ENCODE assay signal across 9 mouse cellular contexts in genomic region chr4:114897853-114898252, GRCm38 (mm10). TPM values are rescaled to one million over a fixed set of nuclear protein-coding genes. Genes with fewer than 3 reads are reported as not detected.
DNase-seq lines count a peak whose midpoint lies in the region; ATAC-seq and TF ChIP-seq lines count a peak whose summit lies in the region.
"Had no signal": no experiment of that assay in that cellular context is flagged by ENCODE, and none has a peak within 500 bp of the region (broad histone marks: within the 10 kb centered on the region; RNA-seq: fewer than 3 reads in every experiment).

No protein-coding gene starts in this region.

- 17% methylated on average over 4 of the region's 4 CpGs for WGBS in hindbrain, postnatal 0 days
- WGBS in hindbrain, embryonic 10.5 days: 9% methylated on average over 4 of the region's 4 CpGs

- no peak overlapping the region for H3K4me3 ChIP-seq in hindbrain, postnatal 0 days (ENCODE audit: low read length)
- no peak overlapping the region for H3K4me3 ChIP-seq in hindbrain, embryonic 10.5 days
- H3K4me3 ChIP-seq: liver, embryonic 15.5 days had no signal

- H3K27me3 ChIP-seq in hindbrain, postnatal 0 days (ENCODE audit: insufficient read depth, low read length): peaks cover 45% of the 10 kb centered on the region
- H3K27me3 ChIP-seq in hindbrain, embryonic 10.5 days (ENCODE audit: insufficient read depth, poor library complexity, severe bottlenecking): peaks cover 98% of the 10 kb centered on the region

- no peak for ATAC-seq in hindbrain, postnatal 0 days

- H3K36me3 ChIP-seq in hindbrain, postnatal 0 days (ENCODE audit: insufficient read depth, low read length): no peaks in the 10 kb centered on the region
- no peaks in the 10 kb centered on the region for H3K36me3 ChIP-seq in hindbrain, embryonic 10.5 days
- H3K36me3 ChIP-seq: liver, embryonic 15.5 days had no signal

- H3K4me2 ChIP-seq in hindbrain, postnatal 0 days (ENCODE audit: low read depth, low read length): no peak overlapping the region
- H3K4me2 ChIP-seq: liver, embryonic 15.5 days had no signal

- TF ChIP-seq CTCF in hindbrain, postnatal 0 days (IDR thresholded peaks at IDR 0.05; ENCODE audit: low read depth): peak; percentile 44; the same call in 1 of the 2 replicates

- DNase-seq in hindbrain, postnatal 0 days (ENCODE audit: low spot score): peak; percentile 32
- no peak for DNase-seq in hindbrain, embryonic 10.5 days (ENCODE audit: low spot score)
- DNase-seq in 416B (ENCODE audit: low read depth): peak; percentile 45
- peak; percentile 56 for DNase-seq in NIH3T3 (ENCODE audit: low read depth)
- peak; percentile 64 to 74 for DNase-seq in kidney, postnatal 4 days
- no peak for DNase-seq in spleen, postnatal 4 days (ENCODE audit: low spot score in 2 of 2)
- no peak for DNase-seq in cerebellum, postnatal 25 days
- no peak for DNase-seq in heart, postnatal 25 days (ENCODE audit: low spot score)

- H3K27ac ChIP-seq in hindbrain, postnatal 0 days: no peak overlapping the region
- no peak overlapping the region for H3K27ac ChIP-seq in hindbrain, embryonic 10.5 days
- H3K27ac ChIP-seq: liver, embryonic 15.5 days had no signal

- H3K9me3 ChIP-seq in hindbrain, postnatal 0 days (ENCODE audit: low read length): no peaks in the 10 kb centered on the region
- no peaks in the 10 kb centered on the region for H3K9me3 ChIP-seq in hindbrain, embryonic 10.5 days
- H3K9me3 ChIP-seq: liver, embryonic 15.5 days had no signal

- intact Hi-C loops in heart, postnatal 25 days (cut with DNase I): no loop called here

- H3K4me1 ChIP-seq in hindbrain, postnatal 0 days (ENCODE audit: insufficient read depth, low read length): no peaks in the 10 kb centered on the region
- peaks cover 22% of the 10 kb centered on the region for H3K4me1 ChIP-seq in hindbrain, embryonic 10.5 days (replicated peaks)
- H3K4me1 ChIP-seq: liver, embryonic 15.5 days had no signal

- no peak overlapping the region for H3K9ac ChIP-seq in hindbrain, postnatal 0 days (replicated peaks; ENCODE audit: low read length)
- H3K9ac ChIP-seq: liver, embryonic 15.5 days had no signal

RNA-seq across cellular contexts. Expression of gene Foxd2, which starts 10.8 kb away (rescaled TPM):
- total RNA-seq in hindbrain, postnatal 0 days (2014; rRNA removed): 0.90 and 1.8 TPM in 2 replicates
- 0.16 and 0.30 TPM in 2 replicates for polyA plus RNA-seq in hindbrain, postnatal 0 days (2015; fragmentation: Nextera tagmentation; extraction: Ambion mirVana)
- polyA plus RNA-seq in hindbrain, embryonic 10.5 days (2016; fragmentation: Nextera tagmentation; extraction: Ambion mirVana): 2.2 and 3.1 TPM in 2 replicates
- under 1 TPM; 0.17 to 0.44 TPM for total RNA-seq in heart, postnatal 25 days (2021)
- polyA plus RNA-seq: liver, embryonic 15.5 days had no signal

RNA-seq across cellular contexts. Expression of gene Foxe3, which starts 28.0 kb away (rescaled TPM):
- total RNA-seq in hindbrain, postnatal 0 days (2014; rRNA removed): not detected in 2 replicates
- polyA plus RNA-seq in hindbrain, postnatal 0 days (2015; fragmentation: Nextera tagmentation; extraction: Ambion mirVana): not detected in 2 replicates
- 0.18 and 0.51 TPM in 2 replicates for polyA plus RNA-seq in hindbrain, embryonic 10.5 days (2016; fragmentation: Nextera tagmentation; extraction: Ambion mirVana)
- not detected for total RNA-seq in heart, postnatal 25 days (2021)
- polyA plus RNA-seq: liver, embryonic 15.5 days had no signal

Comparison
In these comparisons a context has a peak if more than half of its experiments do, and no peak if none do; other contexts are left out.
1. DNase-seq: peak in hindbrain, postnatal 0 days (single experiment), 416B (single experiment), NIH3T3 (single experiment) and kidney, postnatal 4 days (2 of 2); none in hindbrain, embryonic 10.5 days (single experiment), spleen, postnatal 4 days (0 of 2), cerebellum, postnatal 25 days (0 of 2) and heart, postnatal 25 days (single experiment).